Mouse (Mus musculus): ENCODE results near the gene D430041D05Rik. TPM values are rescaled to one million over a fixed set of nuclear protein-coding genes. Genes with fewer than 3 reads are reported as not detected.

D430041D05Rik gene
- total RNA-seq, 1 experiment, result 0.54 TPM

GRCm38 (mm10) chr2:104385941-104386340 is 24.9 kb downstream of the D430041D05Rik start:
- in situ Hi-C loops (cut with MboI; ENCODE audit: low sequenced_read_pairs in 2 of 2, unreplicated experiment in 2 of 2), result no loop called here
- Histone ChIP-seq H3K9ac (ENCODE audit: insufficient read depth, low read depth, low read length, poor library complexity, severe bottlenecking) (no peak overlapping the region), H3K4me3 (ENCODE audit: insufficient read depth in 1 of 2, low read depth in 1 of 2, low read length in 2 of 2, poor library complexity in 1 of 2, severe bottlenecking in 1 of 2) (no peak overlapping the region), H3K9me3 (ENCODE audit: control insufficient read depth, insufficient read depth, low read depth, low read length) (no peaks in the 10 kb centered on the region), H3K4me1 (ENCODE audit: control insufficient read depth in 2 of 2, insufficient read depth in 2 of 2, low read length in 2 of 2, poor library complexity in 1 of 2) (peaks cover 2 to 6% of the 10 kb centered on the region in 2 experiments; a peak in 3 of 4 replicates), H3K36me3 (ENCODE audit: control insufficient read depth, insufficient read depth, low read length, poor library complexity, severe bottlenecking) (no peaks in the 10 kb centered on the region), H3K27ac (ENCODE audit: insufficient read depth, low read depth, low read length, poor library complexity, severe bottlenecking) (no peak overlapping the region)
- no peak for DNase-seq (ENCODE audit: low read depth, low spot score)
- no peak for TF ChIP-seq MAFK (IDR thresholded peaks at IDR 0.05; ENCODE audit: insufficient read depth, low read depth, low read length)
- TF ChIP-seq HCFC1 (IDR thresholded peaks at IDR 0.05; ENCODE audit: borderline replicate concordance, insufficient read depth, low read length), result no peak
- no peak for TF ChIP-seq ZNF384 (IDR thresholded peaks at IDR 0.05; ENCODE audit: low read depth, low read length)
- no peak for TF ChIP-seq CHD2 (IDR thresholded peaks at IDR 0.05; ENCODE audit: low read depth, low read length)
- no peak for TF ChIP-seq ZC3H11A (IDR thresholded peaks at IDR 0.05; ENCODE audit: borderline replicate concordance, low read depth, low read length)

- Histone ChIP-seq H3K4me3 (ENCODE audit: insufficient read depth in 1 of 2, low read depth in 1 of 2, low read length in 2 of 2, poor library complexity in 1 of 2, severe bottlenecking in 1 of 2) (no peak overlapping the region), H3K4me1 (ENCODE audit: control insufficient read depth in 2 of 2, insufficient read depth in 2 of 2, low read length in 2 of 2, poor library complexity in 1 of 2) (no peaks in the 10 kb centered on the region), H3K9me3 (ENCODE audit: control insufficient read depth, insufficient read depth, low read depth, low read length) (no peaks in the 10 kb centered on the region), H3K9ac (ENCODE audit: insufficient read depth, low read depth, low read length, poor library complexity, severe bottlenecking) (no peak overlapping the region), H3K36me3 (ENCODE audit: control insufficient read depth, insufficient read depth, low read length, poor library complexity, severe bottlenecking) (no peaks in the 10 kb centered on the region), H3K27ac (ENCODE audit: insufficient read depth, low read depth, low read length, poor library complexity, severe bottlenecking) (no peak overlapping the region)
- DNase-seq (ENCODE audit: low read depth, low spot score), result no peak
- in situ Hi-C loops (cut with MboI; ENCODE audit: low sequenced_read_pairs in 2 of 2, unreplicated experiment in 2 of 2), result no loop called here
- no peak for TF ChIP-seq MAFK (IDR thresholded peaks at IDR 0.05; ENCODE audit: insufficient read depth, low read depth, low read length)
- no peak for TF ChIP-seq ZC3H11A (IDR thresholded peaks at IDR 0.05; ENCODE audit: borderline replicate concordance, low read depth, low read length)
Observed at GRCm38 (mm10) chr2:104383589-104383988, 27.2 kb downstream of the D430041D05Rik start.

GRCm38 (mm10) chr2:104382813-104383212 is 28.0 kb downstream of the D430041D05Rik start:
- Histone ChIP-seq H3K4me3 (ENCODE audit: insufficient read depth in 1 of 2, low read depth in 1 of 2, low read length in 2 of 2, poor library complexity in 1 of 2, severe bottlenecking in 1 of 2) (no peak overlapping the region), H3K27ac (ENCODE audit: insufficient read depth, low read depth, low read length, poor library complexity, severe bottlenecking) (no peak overlapping the region), H3K4me1 (ENCODE audit: control insufficient read depth in 2 of 2, insufficient read depth in 2 of 2, low read length in 2 of 2, poor library complexity in 1 of 2) (no peaks in the 10 kb centered on the region), H3K36me3 (ENCODE audit: control insufficient read depth, insufficient read depth, low read length, poor library complexity, severe bottlenecking) (no peaks in the 10 kb centered on the region), H3K9me3 (ENCODE audit: control insufficient read depth, insufficient read depth, low read depth, low read length) (no peaks in the 10 kb centered on the region), H3K9ac (ENCODE audit: insufficient read depth, low read depth, low read length, poor library complexity, severe bottlenecking) (no peak overlapping the region)
- in situ Hi-C loops (cut with MboI; ENCODE audit: low sequenced_read_pairs in 2 of 2, unreplicated experiment in 2 of 2), result no loop called here
- no peak for TF ChIP-seq ZC3H11A (IDR thresholded peaks at IDR 0.05; ENCODE audit: borderline replicate concordance, low read depth, low read length)
- TF ChIP-seq ZNF384 (IDR thresholded peaks at IDR 0.05; ENCODE audit: low read depth, low read length), result no peak
- no peak for TF ChIP-seq CHD2 (IDR thresholded peaks at IDR 0.05; ENCODE audit: low read depth, low read length)
- TF ChIP-seq HCFC1 (IDR thresholded peaks at IDR 0.05; ENCODE audit: borderline replicate concordance, insufficient read depth, low read length), result no peak
- TF ChIP-seq MAFK (IDR thresholded peaks at IDR 0.05; ENCODE audit: insufficient read depth, low read depth, low read length), result no peak
- DNase-seq (ENCODE audit: low read depth, low spot score), result no peak

- Histone ChIP-seq H3K27ac (ENCODE audit: insufficient read depth, low read depth, low read length, poor library complexity, severe bottlenecking) (no peak overlapping the region), H3K36me3 (ENCODE audit: control insufficient read depth, insufficient read depth, low read length, poor library complexity, severe bottlenecking) (no peaks in the 10 kb centered on the region), H3K4me3 (ENCODE audit: insufficient read depth in 1 of 2, low read depth in 1 of 2, low read length in 2 of 2, poor library complexity in 1 of 2, severe bottlenecking in 1 of 2) (no peak overlapping the region), H3K9me3 (ENCODE audit: control insufficient read depth, insufficient read depth, low read depth, low read length) (no peaks in the 10 kb centered on the region), H3K4me1 (ENCODE audit: control insufficient read depth in 2 of 2, insufficient read depth in 2 of 2, low read length in 2 of 2, poor library complexity in 1 of 2) (peaks cover 0 to 3% of the 10 kb centered on the region in 2 experiments; a peak in 2 of 4 replicates), H3K9ac (ENCODE audit: insufficient read depth, low read depth, low read length, poor library complexity, severe bottlenecking) (no peak overlapping the region)
- TF ChIP-seq MAFK (IDR thresholded peaks at IDR 0.05; ENCODE audit: insufficient read depth, low read depth, low read length) (no peak), ZC3H11A (IDR thresholded peaks at IDR 0.05; ENCODE audit: borderline replicate concordance, low read depth, low read length) (no peak), CHD2 (IDR thresholded peaks at IDR 0.05; ENCODE audit: low read depth, low read length) (no peak), ZNF384 (IDR thresholded peaks at IDR 0.05; ENCODE audit: low read depth, low read length) (no peak), HCFC1 (IDR thresholded peaks at IDR 0.05; ENCODE audit: borderline replicate concordance, insufficient read depth, low read length) (no peak)
- in situ Hi-C loops (cut with MboI; ENCODE audit: low sequenced_read_pairs in 2 of 2, unreplicated experiment in 2 of 2), result no loop called here
- DNase-seq (ENCODE audit: low read depth, low spot score), result no peak
Observed at GRCm38 (mm10) chr2:104379304-104379703, 31.5 kb downstream of the D430041D05Rik start.

- Histone ChIP-seq H3K9me3 (ENCODE audit: control insufficient read depth, insufficient read depth, low read depth, low read length) (no peaks in the 10 kb centered on the region), H3K4me1 (ENCODE audit: control insufficient read depth in 2 of 2, insufficient read depth in 2 of 2, low read length in 2 of 2, poor library complexity in 1 of 2) (peaks cover 0 to 3% of the 10 kb centered on the region in 2 experiments; a peak in 2 of 4 replicates), H3K4me3 (ENCODE audit: insufficient read depth in 1 of 2, low read depth in 1 of 2, low read length in 2 of 2, poor library complexity in 1 of 2, severe bottlenecking in 1 of 2) (no peak overlapping the region), H3K36me3 (ENCODE audit: control insufficient read depth, insufficient read depth, low read length, poor library complexity, severe bottlenecking) (no peaks in the 10 kb centered on the region), H3K9ac (ENCODE audit: insufficient read depth, low read depth, low read length, poor library complexity, severe bottlenecking) (no peak overlapping the region), H3K27ac (ENCODE audit: insufficient read depth, low read depth, low read length, poor library complexity, severe bottlenecking) (no peak overlapping the region)
- in situ Hi-C loops (cut with MboI; ENCODE audit: low sequenced_read_pairs in 2 of 2, unreplicated experiment in 2 of 2), result no loop called here
- TF ChIP-seq ZNF384 (IDR thresholded peaks at IDR 0.05; ENCODE audit: low read depth, low read length) (no peak), MAFK (IDR thresholded peaks at IDR 0.05; ENCODE audit: insufficient read depth, low read depth, low read length) (no peak), CHD2 (IDR thresholded peaks at IDR 0.05; ENCODE audit: low read depth, low read length) (no peak), HCFC1 (IDR thresholded peaks at IDR 0.05; ENCODE audit: borderline replicate concordance, insufficient read depth, low read length) (no peak), ZC3H11A (IDR thresholded peaks at IDR 0.05; ENCODE audit: borderline replicate concordance, low read depth, low read length) (no peak)
- no peak for DNase-seq (ENCODE audit: low read depth, low spot score)
Observed at GRCm38 (mm10) chr2:104378791-104379190, 32.0 kb downstream of the D430041D05Rik start.

Data from ES-E14 (cell line).